Mouse (Mus musculus) ES-E14 (cell line): Measurements from ENCODE around the gene Supt5.

Source experiments
- CHD2 ChIP-seq: IDR thresholded peaks from 2 replicates; pipeline ENCODE4 v1.6.1; 2014; ENCODE audit warnings: mild to moderate bottlenecking, low read depth, low read length, inconsistent platforms
- HCFC1 ChIP-seq: IDR thresholded peaks from 2 replicates; pipeline ENCODE4 v1.6.1; 2012; ENCODE audit warnings: low read length, inconsistent platforms, borderline replicate concordance; ENCODE audit not compliant: insufficient read depth
- MAFK ChIP-seq: IDR thresholded peaks from 2 replicates; pipeline ENCODE4 v1.6.1; 2014; ENCODE audit warnings: mild to moderate bottlenecking, low read depth, low read length, inconsistent platforms; ENCODE audit not compliant: insufficient read depth
- ZC3H11A ChIP-seq: IDR thresholded peaks from 2 replicates; pipeline ENCODE4 v1.6.1; 2012; ENCODE audit warnings: low read depth, mild to moderate bottlenecking, inconsistent platforms, low read length, borderline replicate concordance
- ZNF384 ChIP-seq: IDR thresholded peaks from 2 replicates; pipeline ENCODE4 v1.6.1; 2012; ENCODE audit warnings: low read depth, low read length, inconsistent platforms

DNA sequence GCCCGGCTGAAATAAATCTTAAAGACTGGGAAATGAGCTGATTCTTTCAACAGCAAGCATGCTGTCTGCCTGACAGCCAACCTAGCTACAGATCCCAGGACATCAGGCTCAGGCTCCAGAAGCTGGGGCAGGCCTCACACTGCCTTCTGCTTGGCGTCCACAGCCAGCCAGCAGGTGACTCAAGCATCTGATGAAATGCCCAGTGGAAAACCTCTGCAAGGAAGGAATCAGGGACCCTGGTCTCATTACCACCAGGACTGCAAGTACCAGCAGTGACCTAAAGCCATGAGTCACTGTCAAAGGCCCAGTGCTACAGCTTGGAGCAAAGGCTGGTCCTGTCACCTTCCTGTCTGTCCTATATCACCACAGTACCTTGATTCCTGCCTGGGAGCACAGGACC lies 3.1 kb downstream of the Supt5 start:
- TF ChIP-seq ZNF384 (no peak), ZC3H11A (no peak), MAFK (no peak), HCFC1 (no peak), CHD2 (no peak)
